Mouse (Mus musculus) CH12.LX (cell line): ENCODE measurements at regions not wholly inside any gene's neighbourhood (a gene's known extent, or its start where the extent isn't known, plus 50 kb on each side); places are given as distances from the start of the nearest gene placed in this dataset.

Experiments
- DNase-seq: peaks from one replicate; pipeline ENCODE4 v3.0.0-alpha.2; 2013; ENCODE audit errors: extremely low read depth
- H3K27ac ChIP-seq: 2 replicates; pipeline ENCODE4 v1.5.1; 2012; ENCODE audit warnings: low read depth, mild to moderate bottlenecking, control low read depth, moderate library complexity; ENCODE audit not compliant: insufficient read depth
- H3K27me3 ChIP-seq: replicated peaks from 2 replicates; pipeline ENCODE3; 2012; ENCODE audit warnings: inconsistent platforms
- H3K36me3 ChIP-seq, 2 experiments: replicated peaks in 1 of 2; 2 replicates each; pipeline versions ENCODE3 to v1.6.1; 2012; ENCODE audit warnings: inconsistent platforms in 1 of 2, low read length in 1 of 2, mild to moderate bottlenecking in 1 of 2, mixed read lengths in 1 of 2, moderate library complexity in 1 of 2; ENCODE audit not compliant: control insufficient read depth in 1 of 2, insufficient read depth in 1 of 2
- H3K4me1 ChIP-seq, 2 experiments: 2 replicates each; pipeline ENCODE4 v1.6.1; 2012; ENCODE audit warnings: inconsistent platforms in 1 of 2, moderate library complexity in 1 of 2; ENCODE audit not compliant: insufficient read depth in 2 of 2, control insufficient read depth in 1 of 2
- H3K4me2 ChIP-seq: 2 replicates; pipeline ENCODE4 v1.6.1; 2012; ENCODE audit warnings: low read depth, mild to moderate bottlenecking, control low read depth; ENCODE audit not compliant: poor library complexity, insufficient read depth, severe bottlenecking
- H3K4me3 ChIP-seq, 3 experiments: fragments of 150-350 bp in 1 of 3; sonication (generic) in 1 of 3; replicated peaks in 1 of 3; 2 replicates each; pipeline versions ENCODE3 to v1.5.1; 2011 to 2012; ENCODE audit warnings: low read depth in 2 of 3, low read length in 2 of 3, mild to moderate bottlenecking in 2 of 3, moderate library complexity in 2 of 3, control low read depth in 1 of 3, improper control_type of control experiment in 1 of 3, inconsistent platforms in 1 of 3, mixed read lengths in 1 of 3; ENCODE audit not compliant: poor library complexity in 1 of 3
- H3K79me2 ChIP-seq: replicated peaks from 2 replicates; pipeline ENCODE4 v1.6.1; 2012; ENCODE audit warnings: mild to moderate bottlenecking, moderate library complexity; ENCODE audit not compliant: control insufficient read depth, poor library complexity, insufficient read depth, severe bottlenecking; ENCODE audit errors: extremely low read depth
- H3K9ac ChIP-seq: 2 replicates; pipeline ENCODE4 v1.6.1; 2012; ENCODE audit warnings: low read depth, mild to moderate bottlenecking, control low read depth, moderate library complexity; ENCODE audit not compliant: insufficient read depth
- H3K9me3 ChIP-seq: replicated peaks from 2 replicates; pipeline ENCODE3; 2012; ENCODE audit warnings: low read length, inconsistent platforms, mixed read lengths
- CHD1 ChIP-seq: IDR thresholded peaks from 2 replicates; pipeline ENCODE4 v1.6.1; 2012; ENCODE audit warnings: low read depth, low read length, improper control_type of control experiment, inconsistent platforms
- CTCF ChIP-seq, 2 experiments: IDR thresholded peaks in 1 of 2; conservative IDR thresholded peaks in 1 of 2; 2 replicates each; pipeline ENCODE4 v1.5.1; 2011 to 2012; ENCODE audit warnings: low read depth in 2 of 2, low read length in 2 of 2, improper control_type of control experiment in 1 of 2, inconsistent platforms in 1 of 2, mild to moderate bottlenecking in 1 of 2, moderate library complexity in 1 of 2
- E2F4 ChIP-seq: IDR thresholded peaks from 2 replicates; pipeline ENCODE4 v1.6.1; 2011; ENCODE audit warnings: low read depth, low read length, improper control_type of control experiment; ENCODE audit not compliant: insufficient replicate concordance
- EP300 ChIP-seq: IDR thresholded peaks from 2 replicates; pipeline ENCODE4 v1.6.1; 2011; ENCODE audit warnings: low read length, improper control_type of control experiment
- GABPA ChIP-seq: IDR thresholded peaks from 2 replicates; pipeline ENCODE4 v1.6.1; 2012; ENCODE audit warnings: low read depth, low read length, improper control_type of control experiment, inconsistent platforms; ENCODE audit not compliant: insufficient replicate concordance
- HCFC1 ChIP-seq: IDR thresholded peaks from 2 replicates; pipeline ENCODE4 v1.6.1; 2012; ENCODE audit warnings: low read depth, mild to moderate bottlenecking, inconsistent platforms, low read length, improper control_type of control experiment
- MAFK ChIP-seq: IDR thresholded peaks from 2 replicates; pipeline ENCODE4 v1.6.1; 2011; ENCODE audit warnings: low read length, improper control_type of control experiment; ENCODE audit not compliant: insufficient replicate concordance
- MEF2A ChIP-seq: IDR thresholded peaks from 2 replicates; pipeline ENCODE4 v1.6.1; 2014; ENCODE audit warnings: low read depth, mild to moderate bottlenecking, inconsistent platforms, low read length, improper control_type of control experiment, borderline replicate concordance
- MXI1 ChIP-seq: IDR thresholded peaks from 2 replicates; pipeline ENCODE4 v1.6.1; 2011; ENCODE audit warnings: mild to moderate bottlenecking, low read depth, low read length, improper control_type of control experiment
- POLR2A ChIP-seq: IDR thresholded peaks from 2 replicates; pipeline ENCODE4 v1.6.1; 2011; ENCODE audit warnings: low read depth, mild to moderate bottlenecking, improper control_type of control experiment, low read length
- SIN3A ChIP-seq: IDR thresholded peaks from 2 replicates; pipeline ENCODE4 v1.6.1; 2012; ENCODE audit warnings: low read length, improper control_type of control experiment, inconsistent platforms
- SMC3 ChIP-seq: IDR thresholded peaks from 2 replicates; pipeline ENCODE4 v1.6.1; 2011; ENCODE audit warnings: low read depth, low read length, improper control_type of control experiment
- TBP ChIP-seq: conservative IDR thresholded peaks from 2 replicates; pipeline ENCODE4 v1.6.1; 2011; ENCODE audit warnings: low read depth, low read length, improper control_type of control experiment
- UBTF ChIP-seq: IDR thresholded peaks from 2 replicates; pipeline ENCODE4 v1.6.1; 2012; ENCODE audit warnings: low read depth, mild to moderate bottlenecking, inconsistent platforms, low read length, improper control_type of control experiment, moderate library complexity
- USF1 ChIP-seq: IDR thresholded peaks from 2 replicates; pipeline ENCODE4 v1.6.1; 2014; ENCODE audit warnings: low read depth, mild to moderate bottlenecking, inconsistent platforms, low read length, improper control_type of control experiment
- ZMIZ1 ChIP-seq: IDR thresholded peaks from 2 replicates; pipeline ENCODE4 v1.6.1; 2012; ENCODE audit warnings: low read depth, mild to moderate bottlenecking, inconsistent platforms, low read length, improper control_type of control experiment
- dilution Hi-C: fragments of 300-500 bp; cut with MboI; formaldehyde crosslinking; loops from 2 replicates; pipeline ENCODE4 v1.14.3; 2020; ENCODE audit warnings: low sequenced_read_pairs; ENCODE audit not compliant: extremely low pct_unique_long_range_greater_than_20kb, extremely low pct_ligation_motif_present
- in situ Hi-C: fragments of 300-500 bp; cut with MboI; formaldehyde crosslinking; loops from 3 replicates; pipeline ENCODE4 v1.14.3; 2019; ENCODE audit warnings: low sequenced_read_pairs, low pct_ligation_motif_present, low pct_unique_long_range_greater_than_20kb, mixed read lengths

DNA sequence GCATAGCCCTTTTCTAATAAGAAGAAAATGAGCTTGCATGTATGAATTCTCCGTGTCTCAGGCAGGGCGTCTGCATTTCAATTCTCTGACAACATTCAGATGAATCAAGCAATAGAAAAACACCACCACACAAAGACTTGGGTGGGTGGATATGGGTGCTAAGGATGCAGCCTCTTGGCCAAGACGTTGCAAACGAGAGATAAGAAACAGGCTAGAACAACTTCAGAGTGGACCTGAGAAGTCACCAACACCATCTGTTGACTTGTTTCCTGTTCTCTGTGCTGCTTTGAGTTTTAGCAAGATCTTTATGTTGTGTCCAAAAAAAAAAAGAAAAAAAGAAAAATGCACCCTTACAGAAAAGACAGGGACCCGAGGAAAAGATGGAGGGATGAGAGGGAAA, 277.0 kb downstream of the Gxylt1 start:
- Histone ChIP-seq H3K27ac (no peak overlapping the region), H3K79me2 (no peaks in the 10 kb centered on the region), H3K9ac (no peak overlapping the region), H3K36me3 (no peaks in the 10 kb centered on the region), H3K27me3 (no peaks in the 10 kb centered on the region), H3K4me2 (no peak overlapping the region), H3K4me3 (no peak overlapping the region), H3K4me1 (no peaks in the 10 kb centered on the region), H3K9me3 (peaks cover 77% of the 10 kb centered on the region)
- dilution Hi-C loops (no loop called here), in situ Hi-C loops (no loop called here)
- TF ChIP-seq SMC3 (no peak), ZMIZ1 (no peak), HCFC1 (no peak), TBP (no peak), POLR2A (no peak), GABPA (no peak), CTCF (conservative IDR thresholded peaks at IDR 0.05 in 1 of 2, IDR thresholded peaks at IDR 0.05 in 1 of 2; ENCODE audit: low read depth in 2 of 2, low read length in 2 of 2) (no peak), MXI1 (no peak), EP300 (no peak)
- no peak for DNase-seq

DNA sequence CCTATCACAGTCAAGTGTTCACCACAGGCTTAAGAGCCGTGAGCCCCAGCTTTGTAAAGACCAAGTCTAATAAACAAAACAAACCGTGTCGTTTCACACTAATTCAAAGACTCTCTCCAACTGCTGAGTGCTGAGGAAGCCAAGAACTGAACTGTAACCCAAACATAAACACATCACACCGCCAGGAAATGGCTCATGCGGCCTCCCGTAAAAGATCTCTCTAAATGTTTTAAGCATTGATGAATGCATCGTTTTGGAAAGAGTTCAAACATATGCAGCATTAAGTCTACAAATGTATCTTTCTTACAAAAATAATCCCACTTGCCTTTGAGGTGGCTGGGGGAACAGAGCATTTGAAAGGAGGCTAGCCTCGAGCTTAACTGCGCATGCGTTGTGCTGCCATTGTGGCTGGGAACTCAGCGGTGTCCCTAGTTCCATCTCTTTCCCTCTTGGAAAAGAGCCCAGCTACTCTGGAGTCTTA, 280.7 kb downstream of the Gxylt1 start:
- Histone ChIP-seq H3K9ac (no peak overlapping the region), H3K79me2 (no peaks in the 10 kb centered on the region), H3K4me2 (no peak overlapping the region), H3K36me3 (no peaks in the 10 kb centered on the region), H3K4me3 (no peak overlapping the region), H3K9me3 (peaks cover 57% of the 10 kb centered on the region), H3K27ac (no peak overlapping the region), H3K4me1 (no peaks in the 10 kb centered on the region), H3K27me3 (no peaks in the 10 kb centered on the region)
- in situ Hi-C loops (no loop called here), dilution Hi-C loops (no loop called here)
- DNase-seq, result no peak
- TF ChIP-seq MAFK (no peak), UBTF (no peak), POLR2A (no peak), GABPA (no peak), E2F4 (no peak), MEF2A (no peak), MXI1 (no peak), SIN3A (no peak), CHD1 (no peak), USF1 (no peak)
